Mouse (Mus musculus): ENCODE results near the gene Olfr992.
"Not testable (repeated sequence)": the region's sequence is repeated elsewhere in the genome, so short reads cannot be mapped to it uniquely, and the experiment has no call there.

The Olfr992 gene

GRCm38 (mm10) chr2:85409369-85409768 is at the start of gene Olfr992:
Gene Olfr992 (minus strand): TSS chr2:85409469.
- no peak for DNase-seq (ENCODE audit: low spot score)

- no peak for DNase-seq (ENCODE audit: low spot score)
These were observed 34.3 kb upstream of the Olfr992 start, which contains the start of gene Olfr995 for GRCm38 (mm10) chr2:85443539-85443938. Gene Olfr995 (minus strand): TSS chr2:85443639.

- DNase-seq (ENCODE audit: low spot score), result no peak
These were observed 33.3 kb upstream of the Olfr992 start for GRCm38 (mm10) chr2:85442546-85442945.

- DNase-seq (ENCODE audit: low spot score), result no peak
These were observed 27.1 kb upstream of the Olfr992 start, which contains the start of gene Olfr994 for GRCm38 (mm10) chr2:85436351-85436750. Gene Olfr994 (minus strand): TSS chr2:85436451.

- no peak for DNase-seq (ENCODE audit: low spot score)
These were observed 16.6 kb upstream of the Olfr992 start for GRCm38 (mm10) chr2:85425893-85426292.

GRCm38 (mm10) chr2:85414777-85415176 is 5.5 kb upstream of the Olfr992 start, which contains the start of gene Olfr993:
Gene Olfr993 (minus strand): TSS chr2:85414877.
- no peak for DNase-seq (ENCODE audit: low spot score)

- DNase-seq (ENCODE audit: low spot score), result not testable (repeated sequence)
These were observed 46.1 kb downstream of the Olfr992 start, which contains the start of gene Olfr988 for GRCm38 (mm10) chr2:85363127-85363526. Gene Olfr988 (minus strand): TSS chr2:85363227.

All from spleen, adult 12 weeks (tissue).